Mouse (Mus musculus): ENCODE results near the gene Naif1.

GRCm38 (mm10) chr2:32415801-32416200 lies 34.5 kb upstream of the Naif1 start:
- no peak for TF ChIP-seq CTCF (conservative IDR thresholded peaks at IDR 0.05; ENCODE audit: low read length)
- TF ChIP-seq NANOG (IDR thresholded peaks at IDR 0.05; ENCODE audit: borderline replicate concordance, low read length) = no peak

Measured in E14TG2a.4 (cell line).